12 mouse cellular contexts compared by ENCODE assay signal in the genomic region with DNA sequence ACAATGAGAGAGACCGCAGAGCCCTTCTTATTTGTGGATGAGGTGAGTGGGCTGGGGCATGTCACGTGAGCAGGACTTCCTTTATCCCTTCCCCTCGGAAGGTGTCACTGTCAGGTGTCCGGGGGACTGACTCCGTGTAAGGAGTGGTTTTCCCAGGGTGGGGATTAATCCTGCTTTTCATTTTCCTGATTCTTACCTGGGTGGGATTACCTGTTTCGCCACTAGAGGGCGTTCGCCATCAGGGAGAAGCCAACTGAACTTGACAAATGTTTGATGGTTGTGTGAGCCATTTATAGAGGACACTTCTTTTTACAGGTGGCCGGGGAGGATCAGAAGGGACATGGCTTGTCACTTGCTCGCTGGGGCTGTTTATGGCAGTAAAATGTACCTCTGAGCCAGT.
DNase-seq lines count a peak whose midpoint lies in the region; ATAC-seq and TF ChIP-seq lines count a peak whose summit lies in the region.
"Had no signal": no experiment of that assay in that cellular context is flagged by ENCODE, and none has a peak within 500 bp of the region (broad histone marks: within the 10 kb centered on the region; RNA-seq: fewer than 3 reads in every experiment).

No protein-coding gene starts in this region.

- H3K79me2 ChIP-seq in liver, adult 2 months (ENCODE audit: control insufficient read depth, insufficient read depth, low read length), result no peaks in the 10 kb centered on the region

- TF ChIP-seq CTCF in cerebellum, adult 2 months (IDR thresholded peaks at IDR 0.05; ENCODE audit: borderline replicate concordance, insufficient read depth, low read depth, low read length), result no peak
- TF ChIP-seq CTCF in liver, adult 2 months (IDR thresholded peaks at IDR 0.05; ENCODE audit: low read depth, low read length), result peak; percentile 53; the same call in 1 of the 2 replicates

- peak; percentile 22 to 54 for DNase-seq in cerebellum, postnatal 14 days
- no peak for DNase-seq in cerebellum, adult 2 months
- DNase-seq in liver, adult 2 months (ENCODE audit: extremely low read depth, low read depth, low spot score), result peak; percentile 14
- peak; percentile 63 for DNase-seq in ZHBTc4 (ENCODE audit: low read depth, low spot score)
- DNase-seq in retina, postnatal 1 day, result peak; percentile 15
- DNase-seq in frontal cortex, postnatal 14 days (ENCODE audit: low spot score in 2 of 2), result no peak
- no peak for DNase-seq in left cerebral cortex, postnatal 36 days (ENCODE audit: low spot score in 2 of 2)
- DNase-seq: adrenal gland, adult 8-10 months; heart, postnatal 36 days; lung, postnatal 10 days had no signal

- no peaks in the 10 kb centered on the region for H3K9me3 ChIP-seq in liver, embryonic 12.5 days (replicated peaks)
- H3K9me3 ChIP-seq: embryonic facial prominence, embryonic 13.5 days had no signal

- no peak for ATAC-seq in liver, embryonic 12.5 days

- no peak overlapping the region for H3K27ac ChIP-seq in cerebellum, adult 2 months (ENCODE audit: insufficient read depth, low read length)
- no peak overlapping the region for H3K27ac ChIP-seq in liver, adult 2 months (replicated peaks; ENCODE audit: insufficient read depth, low read depth, low read length)
- no peak overlapping the region for H3K27ac ChIP-seq in liver, embryonic 12.5 days
- H3K27ac ChIP-seq: embryonic facial prominence, embryonic 13.5 days had no signal

- H3K27me3 ChIP-seq in cerebellum, adult 2 months (ENCODE audit: control insufficient read depth, insufficient read depth, low read length), result no peaks in the 10 kb centered on the region
- H3K27me3 ChIP-seq in liver, adult 2 months (ENCODE audit: control insufficient read depth, insufficient read depth, low read length), result no peaks in the 10 kb centered on the region
- no peaks in the 10 kb centered on the region for H3K27me3 ChIP-seq in liver, embryonic 12.5 days (replicated peaks)
- H3K27me3 ChIP-seq: embryonic facial prominence, embryonic 13.5 days had no signal

- TF ChIP-seq POLR2A in cerebellum, adult 2 months (IDR thresholded peaks at IDR 0.05; ENCODE audit: borderline replicate concordance, insufficient read depth, low read length), result no peak
- no peak for TF ChIP-seq POLR2A in liver, adult 2 months (IDR thresholded peaks at IDR 0.05; ENCODE audit: extremely low read depth, insufficient read depth, low read length)

- no peak overlapping the region for H3K4me2 ChIP-seq in liver, embryonic 12.5 days
- H3K4me2 ChIP-seq: embryonic facial prominence, embryonic 13.5 days had no signal

- H3K4me1 ChIP-seq in cerebellum, adult 2 months (ENCODE audit: control insufficient read depth, insufficient read depth, low read length), result no peaks in the 10 kb centered on the region
- no peaks in the 10 kb centered on the region for H3K4me1 ChIP-seq in liver, adult 2 months (ENCODE audit: control insufficient read depth, insufficient read depth, low read length)
- H3K4me1 ChIP-seq in liver, embryonic 12.5 days, result 0 out of 2 replicates have a peak, but pooled peaks cover 10% of the 10 kb centered on the region

- 60% methylated on average over 10 of the region's 10 CpGs for WGBS in cerebellum, adult 2 months
- WGBS in liver, adult 2 months, result 60% methylated on average over 10 of the region's 10 CpGs
- 48% methylated on average over 10 of the region's 10 CpGs for WGBS in liver, embryonic 12.5 days (ENCODE audit: insufficient replicate concordance)

- H3K4me3 ChIP-seq in cerebellum, adult 2 months (replicated peaks; ENCODE audit: insufficient read depth, low read depth, low read length), result no peak overlapping the region
- no peak overlapping the region for H3K4me3 ChIP-seq in liver, adult 2 months (ENCODE audit: insufficient read depth, low read depth, low read length)
- H3K4me3 ChIP-seq in liver, embryonic 12.5 days, result no peak overlapping the region
- H3K4me3 ChIP-seq: embryonic facial prominence, embryonic 13.5 days had no signal

- intact Hi-C loops in left cerebral cortex, postnatal 36 days (cut with DNase I), result no loop called here

- no peak overlapping the region for H3K9ac ChIP-seq in liver, adult 2 months (ENCODE audit: low read depth, low read length)
- H3K9ac ChIP-seq in liver, embryonic 12.5 days, result no peak overlapping the region
- H3K9ac ChIP-seq: embryonic facial prominence, embryonic 13.5 days had no signal

- H3K36me3 ChIP-seq in liver, adult 2 months (ENCODE audit: control insufficient read depth, insufficient read depth, low read length), result no peaks in the 10 kb centered on the region
- 0 out of 2 replicates have a peak, but pooled peaks cover 3% of the 10 kb centered on the region for H3K36me3 ChIP-seq in liver, embryonic 12.5 days
- H3K36me3 ChIP-seq: embryonic facial prominence, embryonic 13.5 days had no signal

Comparison
In these comparisons a context has a peak if more than half of its experiments do, and no peak if none do; other contexts are left out.
1. DNase-seq: peak in cerebellum, postnatal 14 days (2 of 2), liver, adult 2 months (single experiment), ZHBTc4 (single experiment) and retina, postnatal 1 day (single experiment); none in cerebellum, adult 2 months (0 of 2), frontal cortex, postnatal 14 days (0 of 2) and left cerebral cortex, postnatal 36 days (0 of 2).